In genomic region chr2:78606388-78606787, GRCm38 (mm10) we compare ENCODE assay signal across 18 mouse cellular contexts.
DNase-seq lines count a peak whose midpoint lies in the region; ATAC-seq lines count a peak whose summit lies in the region.
"Had no signal": no experiment of that assay in that cellular context is flagged by ENCODE, and none has a peak within 500 bp of the region (broad histone marks: within the 10 kb centered on the region; RNA-seq: fewer than 3 reads in every experiment).

No protein-coding gene starts in this region.

- no peak overlapping the region for H3K4me2 ChIP-seq in forebrain, embryonic 13.5 days
- no peak overlapping the region for H3K4me2 ChIP-seq in forebrain, embryonic 16.5 days (ENCODE audit: low read length)
- no peak overlapping the region for H3K4me2 ChIP-seq in lung, embryonic 16.5 days (ENCODE audit: low read depth, low read length)
- H3K4me2 ChIP-seq: embryonic facial prominence, embryonic 13.5 days; kidney, embryonic 15.5 days; liver, embryonic 13.5 days; neural tube, embryonic 13.5 days had no signal

- H3K27me3 ChIP-seq in forebrain, embryonic 13.5 days = no peaks in the 10 kb centered on the region
- no peaks in the 10 kb centered on the region for H3K27me3 ChIP-seq in forebrain, embryonic 16.5 days (replicated peaks; ENCODE audit: control insufficient read depth, insufficient read depth, low read length)
- H3K27me3 ChIP-seq in lung, embryonic 16.5 days (ENCODE audit: control insufficient read depth, insufficient read depth, low read depth, low read length) = no peaks in the 10 kb centered on the region
- H3K27me3 ChIP-seq: CH12.LX; embryonic facial prominence, embryonic 13.5 days; kidney, embryonic 15.5 days; liver, embryonic 13.5 days; neural tube, embryonic 13.5 days had no signal

- ATAC-seq in forebrain, embryonic 13.5 days = peak; percentile 50; the same call in 1 of the 2 replicates
- ATAC-seq in forebrain, embryonic 16.5 days = no peak
- peak; percentile 94 for ATAC-seq in lung, embryonic 16.5 days (ENCODE audit: low read depth)
- ATAC-seq: midbrain, embryonic 16.5 days had no signal

- H3K27ac ChIP-seq in forebrain, embryonic 13.5 days = no peak overlapping the region
- no peak overlapping the region for H3K27ac ChIP-seq in forebrain, embryonic 16.5 days (ENCODE audit: low read length)
- H3K27ac ChIP-seq in lung, embryonic 16.5 days (ENCODE audit: low read length) = no peak overlapping the region; the same call in 1 of the 2 replicates
- H3K27ac ChIP-seq: embryonic facial prominence, embryonic 13.5 days; gastrocnemius, adult 2 months; kidney, embryonic 15.5 days; liver, embryonic 13.5 days; neural tube, embryonic 13.5 days; stomach, postnatal 0 days had no signal

- no peaks in the 10 kb centered on the region for H3K4me1 ChIP-seq in forebrain, embryonic 13.5 days
- no peaks in the 10 kb centered on the region for H3K4me1 ChIP-seq in forebrain, embryonic 16.5 days (replicated peaks; ENCODE audit: control insufficient read depth, insufficient read depth, low read length)
- H3K4me1 ChIP-seq in lung, embryonic 16.5 days (replicated peaks; ENCODE audit: control insufficient read depth, insufficient read depth, low read length) = peaks cover 3% of the 10 kb centered on the region
- H3K4me1 ChIP-seq: embryonic facial prominence, embryonic 13.5 days; kidney, embryonic 15.5 days; liver, embryonic 13.5 days; neural tube, embryonic 13.5 days had no signal

- no peaks in the 10 kb centered on the region for H3K36me3 ChIP-seq in forebrain, embryonic 13.5 days (ENCODE audit: poor library complexity, severe bottlenecking)
- H3K36me3 ChIP-seq in forebrain, embryonic 16.5 days (ENCODE audit: control insufficient read depth, insufficient read depth) = no peaks in the 10 kb centered on the region
- H3K36me3 ChIP-seq in lung, embryonic 16.5 days (ENCODE audit: control insufficient read depth, insufficient read depth, low read length) = no peaks in the 10 kb centered on the region
- H3K36me3 ChIP-seq: embryonic facial prominence, embryonic 13.5 days; kidney, embryonic 15.5 days; liver, embryonic 13.5 days; neural tube, embryonic 13.5 days had no signal

- H3K9ac ChIP-seq in forebrain, embryonic 13.5 days = no peak overlapping the region
- no peak overlapping the region for H3K9ac ChIP-seq in forebrain, embryonic 16.5 days (replicated peaks; ENCODE audit: low read depth, low read length)
- no peak overlapping the region for H3K9ac ChIP-seq in lung, embryonic 16.5 days (ENCODE audit: low read length)
- H3K9ac ChIP-seq: embryonic facial prominence, embryonic 13.5 days; kidney, embryonic 15.5 days; liver, embryonic 13.5 days; neural tube, embryonic 13.5 days had no signal

- H3K9me3 ChIP-seq in forebrain, embryonic 13.5 days (replicated peaks) = no peaks in the 10 kb centered on the region
- no peaks in the 10 kb centered on the region for H3K9me3 ChIP-seq in forebrain, embryonic 16.5 days (ENCODE audit: control insufficient read depth, low read length)
- H3K9me3 ChIP-seq in lung, embryonic 16.5 days (ENCODE audit: control insufficient read depth, low read length) = no peaks in the 10 kb centered on the region
- H3K9me3 ChIP-seq: embryonic facial prominence, embryonic 13.5 days; kidney, embryonic 15.5 days; liver, embryonic 13.5 days; neural tube, embryonic 13.5 days had no signal

- peak; percentile 16 to 17 for DNase-seq in layer of hippocampus, adult 8-10 months (ENCODE audit: low spot score in 2 of 2)
- no peak for DNase-seq in layer of hippocampus, adult 11-12 months (ENCODE audit: low spot score)
- DNase-seq in adipocyte (ENCODE audit: low spot score) = peak; percentile 9
- no peak for DNase-seq in ovary, adult 18-20 months (ENCODE audit: low spot score)
- DNase-seq in adrenal gland, adult 8-10 months = no peak
- DNase-seq: cerebellum, adult 11-12 months; gastrocnemius, adult 2 months; liver, embryonic 13.5 days; thymus, postnatal 36 days had no signal

- H3K4me3 ChIP-seq in forebrain, embryonic 13.5 days = no peak overlapping the region
- H3K4me3 ChIP-seq in forebrain, embryonic 16.5 days (replicated peaks; ENCODE audit: low read length) = no peak overlapping the region
- no peak overlapping the region for H3K4me3 ChIP-seq in lung, embryonic 16.5 days (ENCODE audit: low read length)
- H3K4me3 ChIP-seq: embryonic facial prominence, embryonic 13.5 days; gastrocnemius, adult 2 months; kidney, embryonic 15.5 days; liver, embryonic 13.5 days; neural tube, embryonic 13.5 days had no signal

Comparison
In these comparisons a context has a peak if more than half of its experiments do, and no peak if none do; other contexts are left out.
1. DNase-seq: peak in layer of hippocampus, adult 8-10 months (2 of 2) and adipocyte (single experiment); none in layer of hippocampus, adult 11-12 months (single experiment), ovary, adult 18-20 months (single experiment) and adrenal gland, adult 8-10 months (single experiment).